Mouse (Mus musculus): ENCODE measurements around the gene Ccnd1. TPM values are rescaled to one million over a fixed set of nuclear protein-coding genes. Genes with fewer than 3 reads are reported as not detected.

Ccnd1 gene
- polyA plus RNA-seq (2017; shearing (Covaris generic)) = 0.49 TPM

GRCm38 (mm10) chr7:144939344-144940002 is at the start of gene Ccnd1:
TSS of gene Ccnd1 (minus strand) at chr7:144939925.

GRCm38 (mm10) chr7:144914948-144915750 is 24.6 kb downstream of the Ccnd1 start, which contains the start of gene LTO1:
TSS of gene LTO1 (plus strand) at chr7:144915100.

GRCm38 (mm10) chr7:144896294-144897218 is 43.2 kb downstream of the Ccnd1 start, which contains the start of gene Fgf15:
TSS of gene Fgf15 (plus strand) at chr7:144896531.

Other genes starting within 250 kb of the Ccnd1 start
- not detected for gene Ano1, start 188.0 kb downstream of the Ccnd1 start, polyA plus RNA-seq (2017; shearing (Covaris generic))
- gene Fgf3, start 101.8 kb downstream of the Ccnd1 start, polyA plus RNA-seq (2017; shearing (Covaris generic)) = not detected
- gene Fgf4, start 92.6 kb downstream of the Ccnd1 start, polyA plus RNA-seq (2017; shearing (Covaris generic)) = not detected
- gene Fgf15, start 43.4 kb downstream of the Ccnd1 start, polyA plus RNA-seq (2017; shearing (Covaris generic)) = not detected
- 29.3 TPM for gene LTO1, start 24.8 kb downstream of the Ccnd1 start, polyA plus RNA-seq (2017; shearing (Covaris generic))